Mouse (Mus musculus): Measurements from ENCODE around the gene Apol7e. TPM values are rescaled to one million over a fixed set of nuclear protein-coding genes. Genes with fewer than 3 reads are reported as not detected.
A peak's percentile ranks its signal among the peaks of the same experiment; 100 is the strongest.
"Not testable (repeated sequence)": the region's sequence is repeated elsewhere in the genome, so short reads cannot be mapped to it uniquely, and the experiment has no call there.

Gene Apol7e
- total RNA-seq, 2 experiments from 2014 or later: 0.84 TPM; not detected in 1

GRCm38 (mm10) chr15:77733903-77734302, 35.2 kb downstream of the Apol7e start:
- not testable (repeated sequence) for ATAC-seq (replicated peaks; ENCODE audit: low FRiP score, poor library complexity, severe bottlenecking)

- ATAC-seq (replicated peaks; ENCODE audit: low FRiP score, poor library complexity, severe bottlenecking): peak; percentile 81
Observed at GRCm38 (mm10) chr15:77740511-77741297, 42.0 kb downstream of the Apol7e start.

GRCm38 (mm10) chr15:77741556-77741955, 42.9 kb downstream of the Apol7e start:
- ATAC-seq (replicated peaks; ENCODE audit: low FRiP score, poor library complexity, severe bottlenecking): not testable (repeated sequence)

GRCm38 (mm10) chr15:77744632-77745031, 46.0 kb downstream of the Apol7e start:
- ATAC-seq (replicated peaks; ENCODE audit: low FRiP score, poor library complexity, severe bottlenecking): no peak

- ATAC-seq (replicated peaks; ENCODE audit: low FRiP score, poor library complexity, severe bottlenecking): no peak
Observed at GRCm38 (mm10) chr15:77745081-77745480, 46.4 kb downstream of the Apol7e start.

GRCm38 (mm10) chr15:77746326-77746725, 47.7 kb downstream of the Apol7e start:
- no peak for ATAC-seq (replicated peaks; ENCODE audit: low FRiP score, poor library complexity, severe bottlenecking)

GRCm38 (mm10) chr15:77748414-77748813, 49.8 kb downstream of the Apol7e start:
- no peak for ATAC-seq (replicated peaks; ENCODE audit: low FRiP score, poor library complexity, severe bottlenecking)

- ATAC-seq (replicated peaks; ENCODE audit: low FRiP score, poor library complexity, severe bottlenecking): no peak
Observed at GRCm38 (mm10) chr15:77749717-77750116, 51.1 kb downstream of the Apol7e start.

- ATAC-seq (replicated peaks; ENCODE audit: low FRiP score, poor library complexity, severe bottlenecking): 0 out of 2 replicates have a peak, but pooled peaks have one; percentile 36
Observed at GRCm38 (mm10) chr15:77750461-77750860, 51.8 kb downstream of the Apol7e start.

GRCm38 (mm10) chr15:77752443-77752842, 53.8 kb downstream of the Apol7e start:
- ATAC-seq (replicated peaks; ENCODE audit: low FRiP score, poor library complexity, severe bottlenecking): no peak

GRCm38 (mm10) chr15:77755132-77755531, 56.5 kb downstream of the Apol7e start:
- peak; percentile 75 for ATAC-seq (replicated peaks; ENCODE audit: low FRiP score, poor library complexity, severe bottlenecking)

GRCm38 (mm10) chr15:77756081-77756480, 57.4 kb downstream of the Apol7e start:
- ATAC-seq (replicated peaks; ENCODE audit: low FRiP score, poor library complexity, severe bottlenecking): peak; percentile 39

GRCm38 (mm10) chr15:77756848-77757247, 58.2 kb downstream of the Apol7e start, which contains the start of gene Apol8:
TSS of gene Apol8 (minus strand) at chr15:77757003.
- peak; percentile 80 for ATAC-seq (replicated peaks; ENCODE audit: low FRiP score, poor library complexity, severe bottlenecking)

- no peak for ATAC-seq (replicated peaks; ENCODE audit: low FRiP score, poor library complexity, severe bottlenecking)
Observed at GRCm38 (mm10) chr15:77757586-77758226, 59.0 kb downstream of the Apol7e start.

- no peak for ATAC-seq (replicated peaks; ENCODE audit: low FRiP score, poor library complexity, severe bottlenecking)
Observed at GRCm38 (mm10) chr15:77760037-77760436, 61.4 kb downstream of the Apol7e start.

- ATAC-seq (replicated peaks; ENCODE audit: low FRiP score, poor library complexity, severe bottlenecking): no peak
Observed at GRCm38 (mm10) chr15:77761083-77761482, 62.4 kb downstream of the Apol7e start.

- ATAC-seq (replicated peaks; ENCODE audit: low FRiP score, poor library complexity, severe bottlenecking): peak; percentile 60
Observed at GRCm38 (mm10) chr15:77761561-77762380, 63.1 kb downstream of the Apol7e start.

- ATAC-seq (replicated peaks; ENCODE audit: low FRiP score, poor library complexity, severe bottlenecking): no peak
Observed at GRCm38 (mm10) chr15:77763050-77763449, 64.4 kb downstream of the Apol7e start.

GRCm38 (mm10) chr15:77763702-77764101, 65.0 kb downstream of the Apol7e start:
- no peak for ATAC-seq (replicated peaks; ENCODE audit: low FRiP score, poor library complexity, severe bottlenecking)

GRCm38 (mm10) chr15:77764391-77765006, 65.8 kb downstream of the Apol7e start:
- no peak for ATAC-seq (replicated peaks; ENCODE audit: low FRiP score, poor library complexity, severe bottlenecking)
